ENCODE assay signal across 23 mouse cellular contexts in genomic region chr4:80004788-80005187, GRCm38 (mm10).
DNase-seq lines count a peak whose midpoint lies in the region; ATAC-seq lines count a peak whose summit lies in the region.
"Had no signal": no experiment of that assay in that cellular context is flagged by ENCODE, and none has a peak within 500 bp of the region (broad histone marks: within the 10 kb centered on the region; RNA-seq: fewer than 3 reads in every experiment).

No protein-coding gene starts in this region.

- 95% methylated on average over 4 of the region's 4 CpGs for WGBS in forebrain, embryonic 11.5 days

- H3K4me1 ChIP-seq in forebrain, embryonic 11.5 days (replicated peaks; ENCODE audit: control insufficient read depth, insufficient read depth, low read length) = no peaks in the 10 kb centered on the region
- H3K4me1 ChIP-seq: embryonic facial prominence, embryonic 12.5 days; hindbrain, embryonic 12.5 days; neural tube, embryonic 13.5 days had no signal

- ATAC-seq in erythroblast, adult 5-6 weeks (replicated peaks; ENCODE audit: low FRiP score, poor library complexity, severe bottlenecking) = peak; percentile 47
- peak; percentile 62 for ATAC-seq in megakaryocyte-erythroid progenitor cell, adult 5-6 weeks (replicated peaks; ENCODE audit: low FRiP score, low TSS enrichment, poor library complexity, severe bottlenecking)
- ATAC-seq in forebrain, embryonic 11.5 days (replicated peaks; ENCODE audit: low FRiP score) = no peak
- ATAC-seq: forebrain, postnatal 0 days had no signal

- H3K4me2 ChIP-seq in forebrain, embryonic 11.5 days (ENCODE audit: low read depth, low read length, severe bottlenecking) = no peak overlapping the region
- H3K4me2 ChIP-seq: embryonic facial prominence, embryonic 12.5 days; hindbrain, embryonic 12.5 days; liver, embryonic 11.5 days; lung, embryonic 14.5 days; neural tube, embryonic 13.5 days had no signal

- no peaks in the 10 kb centered on the region for H3K36me3 ChIP-seq in forebrain, embryonic 11.5 days (ENCODE audit: control insufficient read depth, insufficient read depth, low read length)
- H3K36me3 ChIP-seq: embryonic facial prominence, embryonic 12.5 days; hindbrain, embryonic 12.5 days; neural tube, embryonic 13.5 days had no signal

- H3K27ac ChIP-seq in forebrain, embryonic 11.5 days (ENCODE audit: low read depth, low read length) = no peak overlapping the region
- H3K27ac ChIP-seq: embryonic facial prominence, embryonic 12.5 days; gastrocnemius, adult 2 months; hindbrain, embryonic 12.5 days; macrophage; neural tube, embryonic 13.5 days had no signal

- no peak overlapping the region for H3K9ac ChIP-seq in forebrain, embryonic 11.5 days (ENCODE audit: low read length)
- H3K9ac ChIP-seq: embryonic facial prominence, embryonic 12.5 days; forebrain, postnatal 0 days; hindbrain, embryonic 12.5 days; lung, embryonic 14.5 days; neural tube, embryonic 13.5 days had no signal

- H3K9me3 ChIP-seq in forebrain, embryonic 11.5 days (ENCODE audit: control insufficient read depth, low read length) = no peaks in the 10 kb centered on the region
- H3K9me3 ChIP-seq: embryonic facial prominence, embryonic 12.5 days; hindbrain, embryonic 12.5 days; neural tube, embryonic 13.5 days had no signal

- DNase-seq in 3T3-L1 (ENCODE audit: low read depth, low spot score) = peak; percentile 36
- DNase-seq in MEL-GATA-1-ER (ENCODE audit: extremely low read depth, low read depth) = peak; percentile 50
- DNase-seq in heart, adult 9 months (ENCODE audit: low spot score in 2 of 2) = no peak
- DNase-seq in kidney, postnatal 10 days = no peak
- no peak for DNase-seq in lung, postnatal 4 days
- no peak for DNase-seq in forebrain, embryonic 11.5 days (ENCODE audit: low spot score)
- DNase-seq: B cell, adult 2 months; cerebellum, adult 2 months; forebrain, postnatal 0 days; gastrocnemius, adult 2 months; heart, adult 11 months; kidney, adult 2 months; kidney, postnatal 4 days; lung, embryonic 14.5 days; midbrain, embryonic 14.5 days; thymus, postnatal 4 days had no signal

- no peak overlapping the region for H3K4me3 ChIP-seq in forebrain, embryonic 11.5 days (ENCODE audit: low read depth, low read length)
- H3K4me3 ChIP-seq: embryonic facial prominence, embryonic 12.5 days; gastrocnemius, adult 2 months; hindbrain, embryonic 12.5 days; neural tube, embryonic 13.5 days had no signal

- H3K27me3 ChIP-seq in forebrain, embryonic 11.5 days (ENCODE audit: control insufficient read depth, insufficient read depth, low read length) = no peaks in the 10 kb centered on the region
- H3K27me3 ChIP-seq: embryonic facial prominence, embryonic 12.5 days; hindbrain, embryonic 12.5 days; neural tube, embryonic 13.5 days had no signal

Comparison
In these comparisons a context has a peak if more than half of its experiments do, and no peak if none do; other contexts are left out.
1. DNase-seq: peak in 3T3-L1 (single experiment) and MEL-GATA-1-ER (single experiment); none in heart, adult 9 months (0 of 2), kidney, postnatal 10 days (single experiment), lung, postnatal 4 days (0 of 2) and forebrain, embryonic 11.5 days (single experiment).